Comparison of ENCODE assay signal across 14 mouse cellular contexts in the genomic region with DNA sequence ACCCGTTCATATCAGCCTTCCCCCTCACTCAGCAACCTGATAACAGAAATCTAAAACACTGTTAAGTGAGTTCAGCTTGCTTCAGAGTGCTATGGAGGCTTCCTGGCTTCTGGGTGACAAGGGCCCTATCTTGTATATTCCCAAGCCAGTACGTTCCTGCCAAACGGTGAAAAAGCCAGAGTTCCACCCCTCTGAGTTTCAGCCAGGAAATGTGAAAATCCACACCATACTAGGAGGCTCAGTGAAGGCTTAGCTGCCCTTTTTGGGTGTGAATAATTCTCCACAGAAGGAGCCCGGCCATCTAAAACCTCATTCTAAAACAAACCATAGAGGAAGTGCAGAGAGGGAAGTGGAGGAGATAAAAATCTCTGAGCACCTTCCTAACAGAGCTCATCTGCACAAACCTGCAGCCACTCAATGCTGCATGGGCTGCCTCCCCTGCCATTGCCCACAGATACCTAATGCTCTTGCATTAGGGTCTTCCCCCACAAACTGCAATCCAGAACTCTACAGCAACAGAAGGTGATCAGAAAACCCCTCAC. TPM values are rescaled to one million over a fixed set of nuclear protein-coding genes. Genes with fewer than 3 reads are reported as not detected.
DNase-seq lines count a peak whose midpoint lies in the region; ATAC-seq and TF ChIP-seq lines count a peak whose summit lies in the region.
"Had no signal": no experiment of that assay in that cellular context is flagged by ENCODE, and none has a peak within 500 bp of the region (broad histone marks: within the 10 kb centered on the region; RNA-seq: fewer than 3 reads in every experiment).

No protein-coding gene starts in this region.

- 0 out of 2 replicates have a peak, but pooled peaks cover 10% of the 10 kb centered on the region for H3K36me3 ChIP-seq in lung, embryonic 14.5 days (ENCODE audit: insufficient read depth)
- H3K36me3 ChIP-seq in liver, postnatal 0 days (replicated peaks; ENCODE audit: insufficient read depth, low read length), result peaks cover 19% of the 10 kb centered on the region; the same call in 1 of the 2 replicates
- H3K36me3 ChIP-seq: forebrain, embryonic 10.5 days; kidney, embryonic 15.5 days had no signal

- no peaks in the 10 kb centered on the region for H3K9me3 ChIP-seq in lung, embryonic 14.5 days (ENCODE audit: low read depth, low read length)
- H3K9me3 ChIP-seq in liver, postnatal 0 days (ENCODE audit: low read length), result no peaks in the 10 kb centered on the region
- H3K9me3 ChIP-seq: forebrain, embryonic 10.5 days; kidney, embryonic 15.5 days; limb, embryonic 15.5 days had no signal

- peak; percentile 44 for ATAC-seq in lung, embryonic 14.5 days (ENCODE audit: insufficient read depth)
- peak; percentile 21 for ATAC-seq in activated CD4-positive, CD25-positive, alpha-beta regulatory T cell, adult 4 months
- ATAC-seq in megakaryocyte progenitor cell, adult 5-6 weeks (replicated peaks; ENCODE audit: poor library complexity), result peak; percentile 46; the same call in 1 of the 2 replicates
- ATAC-seq in liver, postnatal 0 days, result no peak

- no peak overlapping the region for H3K27ac ChIP-seq in lung, embryonic 14.5 days (ENCODE audit: low read depth)
- no peak overlapping the region for H3K27ac ChIP-seq in liver, postnatal 0 days (ENCODE audit: low read depth)
- H3K27ac ChIP-seq: forebrain, embryonic 10.5 days; kidney, embryonic 15.5 days; limb, embryonic 15.5 days had no signal

- H3K9ac ChIP-seq in lung, embryonic 14.5 days, result no peak overlapping the region
- H3K9ac ChIP-seq in liver, postnatal 0 days (replicated peaks), result no peak overlapping the region
- H3K9ac ChIP-seq: kidney, embryonic 15.5 days; limb, embryonic 15.5 days had no signal

- DNase-seq in lung, embryonic 14.5 days, result peak; percentile 37
- DNase-seq in lung, postnatal 14 days, result no peak
- DNase-seq in CD4-positive helper T cell, adult 2 months (ENCODE audit: low read depth, low spot score), result peak; percentile 53
- no peak for DNase-seq in kidney, postnatal 25 days
- DNase-seq in liver, postnatal 0 days, result no peak
- DNase-seq: adrenal gland, postnatal 10 days; cerebellum, postnatal 25 days; gastrocnemius, postnatal 36 days; lung, adult 2 months had no signal

- H3K4me1 ChIP-seq in lung, embryonic 14.5 days (ENCODE audit: insufficient read depth), result no peaks in the 10 kb centered on the region
- no peaks in the 10 kb centered on the region for H3K4me1 ChIP-seq in liver, postnatal 0 days (ENCODE audit: insufficient read depth)
- H3K4me1 ChIP-seq: kidney, embryonic 15.5 days; limb, embryonic 15.5 days had no signal

- no peak overlapping the region for H3K4me3 ChIP-seq in lung, embryonic 14.5 days (ENCODE audit: low read depth, low read length)
- no peak overlapping the region for H3K4me3 ChIP-seq in liver, postnatal 0 days (ENCODE audit: low read depth, low read length)
- H3K4me3 ChIP-seq: forebrain, embryonic 10.5 days; kidney, embryonic 15.5 days; limb, embryonic 15.5 days had no signal

- WGBS in lung, embryonic 14.5 days, result 17% methylated on average over 4 of the region's 4 CpGs
- 27% methylated on average over 4 of the region's 4 CpGs for WGBS in liver, postnatal 0 days (ENCODE audit: insufficient replicate concordance)

- TF ChIP-seq EP300 in liver, postnatal 0 days (IDR thresholded peaks at IDR 0.05; ENCODE audit: low read depth), result no peak

- TF ChIP-seq CTCF in lung, embryonic 14.5 days (IDR thresholded peaks at IDR 0.05; ENCODE audit: low read depth), result no peak
- no peak for TF ChIP-seq CTCF in liver, postnatal 0 days (IDR thresholded peaks at IDR 0.05; ENCODE audit: low read depth)

- H3K27me3 ChIP-seq in lung, embryonic 14.5 days (ENCODE audit: insufficient read depth, low read length), result no peaks in the 10 kb centered on the region
- H3K27me3 ChIP-seq in liver, postnatal 0 days (ENCODE audit: insufficient read depth, low read length), result no peaks in the 10 kb centered on the region
- H3K27me3 ChIP-seq: kidney, embryonic 15.5 days; limb, embryonic 15.5 days had no signal

- H3K4me2 ChIP-seq in lung, embryonic 14.5 days, result no peak overlapping the region
- no peak overlapping the region for H3K4me2 ChIP-seq in liver, postnatal 0 days (ENCODE audit: low read depth, low read length)
- H3K4me2 ChIP-seq: kidney, embryonic 15.5 days; limb, embryonic 15.5 days had no signal

RNA-seq across cellular contexts. Expression of gene Cd44, which starts 49.5 kb away (rescaled TPM):
- 27.8 and 31.8 TPM in 2 replicates for polyA plus RNA-seq in lung, embryonic 14.5 days (2014; fragmentation: Nextera tagmentation; extraction: Ambion mirVana)
- polyA plus RNA-seq in activated CD4-positive, CD25-positive, alpha-beta regulatory T cell, adult 4 months (2017; shearing (Covaris generic)), result 10 to 100 TPM; 78.7 to 86.7 TPM
- 182 and 183 TPM in 2 replicates for total RNA-seq in megakaryocyte progenitor cell, adult 5-6 weeks (2015)
- total RNA-seq in megakaryocyte progenitor cell, adult 5-6 weeks (2017), result 128 and 134 TPM in 2 replicates
- polyA plus RNA-seq in liver, postnatal 0 days (2015; fragmentation: Nextera tagmentation; extraction: Ambion mirVana), result 14.1 and 15.2 TPM in 2 replicates

Comparison
In these comparisons a context has a peak if more than half of its experiments do, and no peak if none do; other contexts are left out.
1. DNase-seq: peak in lung, embryonic 14.5 days (single experiment) and CD4-positive helper T cell, adult 2 months (single experiment); none in lung, postnatal 14 days (single experiment), kidney, postnatal 25 days (0 of 2) and liver, postnatal 0 days (single experiment).